Mouse (Mus musculus) lung, postnatal 36 days (tissue): ENCODE measurements around the gene Mmp27.

Experiments used
- DNase-seq: peaks from one replicate; pipeline ENCODE4 v3.0.0; 2022; ENCODE audit warnings: mixed read lengths

The Mmp27 gene

GRCm38 (mm10) chr9:7571162-7571561 lies at the start of gene Mmp27:
Gene Mmp27 (plus strand): TSS chr9:7571396.
- DNase-seq, result peak; percentile 36

GRCm38 (mm10) chr9:7526255-7526940 lies 44.8 kb upstream of the Mmp27 start:
- no peak for DNase-seq

- DNase-seq, result no peak
These were observed 28.4 kb upstream of the Mmp27 start for GRCm38 (mm10) chr9:7542763-7543162.

GRCm38 (mm10) chr9:7544923-7545457 lies 26.2 kb upstream of the Mmp27 start:
- no peak for DNase-seq

- peak; percentile 81 for DNase-seq
These were observed 25.7 kb upstream of the Mmp27 start for GRCm38 (mm10) chr9:7545471-7545870.

GRCm38 (mm10) chr9:7545920-7546319 lies 25.3 kb upstream of the Mmp27 start:
- no peak for DNase-seq

- DNase-seq, result no peak
These were observed 19.3 kb upstream of the Mmp27 start for GRCm38 (mm10) chr9:7551943-7552342.

- DNase-seq, result no peak
These were observed 17.7 kb upstream of the Mmp27 start for GRCm38 (mm10) chr9:7553536-7553935.

- peak; percentile 66 for DNase-seq
These were observed 16.8 kb upstream of the Mmp27 start for GRCm38 (mm10) chr9:7554382-7554781.

GRCm38 (mm10) chr9:7558221-7559017 lies 12.8 kb upstream of the Mmp27 start, which contains the start of gene Mmp8:
Gene Mmp8 (plus strand): TSS chr9:7558456.
- peak; percentile 62 for DNase-seq

- no peak for DNase-seq
These were observed 11.2 kb upstream of the Mmp27 start for GRCm38 (mm10) chr9:7560026-7560425.

GRCm38 (mm10) chr9:7567376-7567775 lies 3.8 kb upstream of the Mmp27 start:
- peak; percentile 59 for DNase-seq

GRCm38 (mm10) chr9:7567923-7568322 lies 3.3 kb upstream of the Mmp27 start:
- DNase-seq, result no peak

- peak; percentile 33 for DNase-seq
These were observed 711 bp upstream of the Mmp27 start for GRCm38 (mm10) chr9:7570485-7570884.

GRCm38 (mm10) chr9:7572188-7572587 lies 992 bp downstream of the Mmp27 start:
- no peak for DNase-seq

GRCm38 (mm10) chr9:7572663-7573308 lies 1.6 kb downstream of the Mmp27 start:
- peak; percentile 52 for DNase-seq

GRCm38 (mm10) chr9:7575526-7575925 lies 4.3 kb downstream of the Mmp27 start:
- DNase-seq, result peak; percentile 46

- DNase-seq, result no peak
These were observed 6.2 kb downstream of the Mmp27 start for GRCm38 (mm10) chr9:7577371-7577770.

GRCm38 (mm10) chr9:7590063-7590462 lies 18.9 kb downstream of the Mmp27 start:
- DNase-seq, result no peak

GRCm38 (mm10) chr9:7593272-7593812 lies 22.1 kb downstream of the Mmp27 start:
- DNase-seq, result no peak

GRCm38 (mm10) chr9:7594816-7595540 lies 23.8 kb downstream of the Mmp27 start:
- peak; percentile 95 for DNase-seq
